Mouse (Mus musculus) macrophage (primary cell): Measurements from ENCODE around the gene Rere. TPM values are rescaled to one million over a fixed set of nuclear protein-coding genes. Genes with fewer than 3 reads are reported as not detected.

Experiments
- H3K27ac ChIP-seq: fragments of 350-480 bp; formaldehyde crosslinking; 2 replicates; pipeline ENCODE4 v1.9.0; 2021
- H3K36me3 ChIP-seq: fragments of 350-480 bp; formaldehyde crosslinking; 2 replicates; pipeline ENCODE4 v1.9.0; 2021; ENCODE audit errors: inconsistent target
- H3K4me3 ChIP-seq: fragments of 350-480 bp; formaldehyde crosslinking; 2 replicates; pipeline ENCODE4 v1.9.0; 2021; ENCODE audit errors: inconsistent target
- H3K79me2 ChIP-seq: fragments of 350-480 bp; formaldehyde crosslinking; 2 replicates; pipeline ENCODE4 v1.9.0; 2021; ENCODE audit errors: inconsistent target
- WGBS: methylation state at CpG from one replicate; pipeline ENCODE4 v1.1.7; 2026; ENCODE audit warnings: inconsistent platforms; ENCODE audit not compliant: missing documents; 5-methylcytosine and 5-hydroxymethylcytosine counted together
- polyA plus RNA-seq: library from polyadenylated mRNA; stranded (reverse); fragments of 250-400 nt; gene quantifications from 3 replicates; pipeline ENCODE4 v1.2.4, GENCODE M21; 2018; ENCODE audit warnings: inconsistent platforms

The Rere gene
- polyA plus RNA-seq, 1 experiment from 2014 or later, result 55.3 TPM

- Histone ChIP-seq H3K27ac (no peak overlapping the region), H3K4me3 (no peak overlapping the region), H3K36me3 (peaks cover 52% of the 10 kb centered on the region), H3K79me2 (peaks cover 79% of the 10 kb centered on the region)
- 87% methylated on average over 4 of the region's 4 CpGs for WGBS
These were observed 39.7 kb upstream of the Rere start for GRCm38 (mm10) chr4:150241708-150242107.

- WGBS, result 11% methylated on average over 5 of the region's 5 CpGs
- peaks cover 62% of the 10 kb centered on the region for H3K36me3 ChIP-seq
- peaks cover 71% of the 10 kb centered on the region for H3K79me2 ChIP-seq
- no peak overlapping the region; the same call in 1 of the 2 replicates for H3K27ac ChIP-seq
- H3K4me3 ChIP-seq, result no peak overlapping the region
These were observed 38.7 kb upstream of the Rere start for GRCm38 (mm10) chr4:150242745-150243144.

GRCm38 (mm10) chr4:150245876-150246275 lies 35.6 kb upstream of the Rere start:
- Histone ChIP-seq H3K27ac (no peak overlapping the region), H3K36me3 (peaks cover 75% of the 10 kb centered on the region), H3K4me3 (no peak overlapping the region), H3K79me2 (peaks cover 40% of the 10 kb centered on the region)
- WGBS, result 93% methylated on average over 2 of the region's 2 CpGs

- H3K79me2 ChIP-seq, result peaks cover 18% of the 10 kb centered on the region
- H3K36me3 ChIP-seq, result peaks cover 59% of the 10 kb centered on the region
- no peak overlapping the region for H3K4me3 ChIP-seq
- no peak overlapping the region for H3K27ac ChIP-seq
- WGBS, result 78% methylated on average over 5 of the region's 5 CpGs
These were observed 33.4 kb upstream of the Rere start for GRCm38 (mm10) chr4:150248009-150248408.

- no peak overlapping the region for H3K27ac ChIP-seq
- H3K36me3 ChIP-seq, result peaks cover 54% of the 10 kb centered on the region
- H3K79me2 ChIP-seq, result peaks cover 9% of the 10 kb centered on the region
- 87% methylated on average over 3 of the region's 5 CpGs for WGBS
- H3K4me3 ChIP-seq, result no peak overlapping the region
These were observed 32.5 kb upstream of the Rere start for GRCm38 (mm10) chr4:150248917-150249316.

- Histone ChIP-seq H3K4me3 (no peak overlapping the region), H3K36me3 (peaks cover 45% of the 10 kb centered on the region), H3K79me2 (peaks cover under 1% of the 10 kb centered on the region; the same call in 1 of the 2 replicates), H3K27ac (no peak overlapping the region)
- WGBS, result 86% methylated on average over 5 of the region's 5 CpGs
These were observed 31.6 kb upstream of the Rere start for GRCm38 (mm10) chr4:150249731-150250270.

- Histone ChIP-seq H3K4me3 (no peak overlapping the region), H3K36me3 (peaks cover 35% of the 10 kb centered on the region), H3K79me2 (no peaks in the 10 kb centered on the region), H3K27ac (no peak overlapping the region)
- WGBS, result 91% methylated on average over 18 of the region's 18 CpGs
These were observed 30.7 kb upstream of the Rere start for GRCm38 (mm10) chr4:150250549-150251422.

- H3K79me2 ChIP-seq, result no peaks in the 10 kb centered on the region
- 68% methylated on average over 3 of the region's 4 CpGs for WGBS
- peaks cover 1% of the 10 kb centered on the region; the same call in 1 of the 2 replicates for H3K36me3 ChIP-seq
- H3K27ac ChIP-seq, result no peak overlapping the region
- H3K4me3 ChIP-seq, result no peak overlapping the region
These were observed 27.0 kb upstream of the Rere start for GRCm38 (mm10) chr4:150254416-150254815.

- H3K4me3 ChIP-seq, result no peak overlapping the region
- H3K79me2 ChIP-seq, result no peaks in the 10 kb centered on the region
- H3K27ac ChIP-seq, result no peak overlapping the region
- WGBS, result 96% methylated on average over 7 of the region's 7 CpGs
- no peaks in the 10 kb centered on the region for H3K36me3 ChIP-seq
These were observed 26.3 kb upstream of the Rere start for GRCm38 (mm10) chr4:150255181-150255580.

GRCm38 (mm10) chr4:150257252-150258204 lies 23.9 kb upstream of the Rere start:
- 64% methylated on average over 20 of the region's 20 CpGs for WGBS
- no peaks in the 10 kb centered on the region for H3K36me3 ChIP-seq
- H3K4me3 ChIP-seq, result no peak overlapping the region
- no peaks in the 10 kb centered on the region for H3K79me2 ChIP-seq
- no peak overlapping the region for H3K27ac ChIP-seq

GRCm38 (mm10) chr4:150258388-150258787 lies 23.1 kb upstream of the Rere start:
- H3K36me3 ChIP-seq, result no peaks in the 10 kb centered on the region
- no peak overlapping the region for H3K4me3 ChIP-seq
- no peaks in the 10 kb centered on the region for H3K79me2 ChIP-seq
- WGBS, result 90% methylated on average over 14 of the region's 14 CpGs
- no peak overlapping the region for H3K27ac ChIP-seq

- H3K36me3 ChIP-seq, result no peaks in the 10 kb centered on the region
- no peak overlapping the region for H3K4me3 ChIP-seq
- H3K27ac ChIP-seq, result no peak overlapping the region
- WGBS, result 97% methylated on average over 6 of the region's 7 CpGs
- H3K79me2 ChIP-seq, result no peaks in the 10 kb centered on the region
These were observed 21.9 kb upstream of the Rere start for GRCm38 (mm10) chr4:150259577-150259976.

GRCm38 (mm10) chr4:150260111-150260510 lies 21.3 kb upstream of the Rere start:
- H3K36me3 ChIP-seq, result no peaks in the 10 kb centered on the region
- 95% methylated on average over 7 of the region's 7 CpGs for WGBS
- no peaks in the 10 kb centered on the region for H3K79me2 ChIP-seq
- H3K4me3 ChIP-seq, result no peak overlapping the region
- no peak overlapping the region for H3K27ac ChIP-seq

GRCm38 (mm10) chr4:150260745-150261144 lies 20.7 kb upstream of the Rere start:
- Histone ChIP-seq H3K27ac (no peak overlapping the region), H3K36me3 (no peaks in the 10 kb centered on the region), H3K4me3 (no peak overlapping the region), H3K79me2 (no peaks in the 10 kb centered on the region)
- WGBS, result 30% methylated on average over 5 of the region's 6 CpGs
